Mouse (Mus musculus) hindbrain, embryonic 13.5 days (tissue): ENCODE data around the gene Slc52a3. TPM values are rescaled to one million over a fixed set of nuclear protein-coding genes. Genes with fewer than 3 reads are reported as not detected.
A peak's percentile ranks its signal among the peaks of the same experiment; 100 is the strongest.

Source experiments
- ATAC-seq: fragments of 200-750 bp; cut with Nextera tagmentation; 2 replicates; pipeline ENCODE4 v1.8.0; 2017; ENCODE audit warnings: moderate TSS enrichment; ENCODE audit not compliant: low FRiP score
- H3K27ac ChIP-seq: fragments of 300-500 bp; sonication (generic); 2 replicates; pipeline ENCODE4 v1.5.1; 2015; ENCODE audit warnings: inconsistent platforms, mild to moderate bottlenecking, moderate library complexity
- H3K27me3 ChIP-seq: fragments of 300-500 bp; sonication (generic); 2 replicates; pipeline ENCODE4 v1.6.1; 2015; ENCODE audit warnings: mild to moderate bottlenecking, inconsistent platforms
- H3K36me3 ChIP-seq: fragments of 300-500 bp; sonication (generic); 2 replicates; pipeline ENCODE4 v1.6.1; 2015; ENCODE audit warnings: mild to moderate bottlenecking, inconsistent platforms
- H3K4me1 ChIP-seq: fragments of 300-500 bp; sonication (generic); replicated peaks from 2 replicates; pipeline ENCODE4 v1.6.1; 2015; ENCODE audit warnings: inconsistent platforms
- H3K4me2 ChIP-seq: fragments of 300-500 bp; sonication (generic); 2 replicates; pipeline ENCODE4 v1.6.1; 2015; ENCODE audit warnings: inconsistent platforms, mild to moderate bottlenecking, moderate library complexity
- H3K4me3 ChIP-seq: fragments of 300-500 bp; sonication (generic); 2 replicates; pipeline ENCODE4 v1.5.1; 2015; ENCODE audit warnings: mild to moderate bottlenecking, inconsistent platforms
- H3K9ac ChIP-seq: fragments of 300-500 bp; sonication (generic); 2 replicates; pipeline ENCODE4 v1.6.1; 2015; ENCODE audit warnings: mild to moderate bottlenecking, inconsistent platforms
- H3K9me3 ChIP-seq: fragments of 300-500 bp; sonication (generic); 2 replicates; pipeline ENCODE4 v1.6.1; 2016; ENCODE audit warnings: inconsistent platforms
- WGBS: fragments of 180-500 bp; shearing (Covaris S2); methylation state at CpG from one replicate; pipeline ENCODE4 v1.1.7; 2015; 5-methylcytosine and 5-hydroxymethylcytosine counted together
- polyA plus RNA-seq: library from polyadenylated mRNA; unstranded; fragments of >200 nt; fragmentation: Nextera tagmentation; extraction: Ambion mirVana; gene quantifications from 2 replicates; pipeline ENCODE4 v1.2.1, GENCODE M21; 2015

The Slc52a3 gene
- polyA plus RNA-seq = 0.55 and 1.2 TPM in 2 replicates

DNA sequence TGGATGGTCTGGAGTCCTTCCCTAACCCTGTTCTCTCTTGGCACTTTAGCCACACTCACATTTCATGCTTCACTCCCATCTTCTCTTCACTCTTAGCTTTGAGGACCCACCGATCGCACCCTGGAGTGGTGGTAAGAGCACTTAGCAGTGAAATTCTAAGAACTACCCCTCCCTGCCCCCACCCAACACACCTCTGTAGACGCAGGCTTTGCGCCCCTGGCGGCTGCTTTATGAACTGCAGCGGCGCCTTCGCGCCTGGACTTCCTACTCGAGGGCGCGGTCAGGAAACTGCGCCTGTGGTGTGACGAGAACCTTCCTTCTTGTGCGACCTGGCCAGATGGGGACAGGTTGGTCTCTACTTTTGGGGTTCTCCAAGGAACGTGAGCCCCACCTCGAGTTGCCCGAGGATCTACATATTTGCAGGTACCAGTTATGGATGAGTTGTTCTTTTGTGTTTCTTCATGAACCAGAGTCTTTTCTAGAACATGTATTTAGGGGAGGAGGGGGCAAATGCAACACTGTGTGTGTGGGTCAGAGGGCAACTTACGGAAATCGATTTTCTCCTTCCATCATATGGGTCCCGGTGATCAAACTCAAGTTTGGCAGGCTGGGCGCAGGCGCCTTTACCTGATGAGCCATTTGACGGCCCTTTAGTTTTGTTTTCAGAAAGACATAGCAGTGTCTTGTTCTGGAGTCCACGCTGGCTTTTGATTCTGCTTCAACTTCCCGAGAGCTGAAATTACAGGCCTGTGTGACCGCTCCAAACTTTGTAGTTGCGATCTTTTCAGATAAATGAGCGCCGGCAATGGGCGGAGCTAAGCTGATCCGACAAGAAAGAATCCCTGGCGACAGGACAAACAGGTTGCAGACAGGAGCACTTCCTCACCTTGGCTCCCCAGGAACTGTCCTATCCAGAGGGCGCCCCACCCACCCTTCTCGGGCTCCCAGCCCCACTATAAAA, at the start of gene Slc52a3:
Gene Slc52a3, plus strand, starts transcription at position 283 of the 961 bp plus-strand sequence.
- 8% methylated on average over 35 of the region's 35 CpGs for WGBS
- no peak within 1 kb of the TSS for H3K9ac ChIP-seq
- no peak for ATAC-seq
- H3K27me3 ChIP-seq = peaks cover 63% of the 10 kb centered on the region
- H3K4me3 ChIP-seq = no peak within 1 kb of the TSS
- peaks cover 29% of the 10 kb centered on the region for H3K4me1 ChIP-seq
- no peaks in the 10 kb centered on the region for H3K9me3 ChIP-seq
- H3K36me3 ChIP-seq = no peaks in the 10 kb centered on the region
- no peak within 1 kb of the TSS for H3K27ac ChIP-seq
- no peak within 1 kb of the TSS for H3K4me2 ChIP-seq

DNA sequence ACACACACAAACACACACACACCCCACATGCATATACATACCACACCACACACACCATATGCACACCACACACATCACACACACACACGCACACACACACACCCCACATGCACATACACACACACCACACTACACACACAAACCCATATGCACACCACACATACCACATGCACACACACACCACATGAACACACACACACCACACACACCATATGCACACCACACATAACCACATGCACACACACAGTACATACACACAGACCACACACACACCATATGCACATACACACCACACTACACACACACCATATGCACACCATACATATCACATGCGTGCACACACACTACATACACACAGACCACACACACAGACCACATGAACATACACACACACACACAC, 48.7 kb upstream of the Slc52a3 start:
- Histone ChIP-seq H3K4me3 (no peak overlapping the region), H3K4me1 (0 out of 2 replicates have a peak, but pooled peaks cover 6% of the 10 kb centered on the region), H3K9me3 (no peaks in the 10 kb centered on the region), H3K36me3 (no peaks in the 10 kb centered on the region), H3K27me3 (no peaks in the 10 kb centered on the region), H3K27ac (no peak overlapping the region), H3K9ac (no peak overlapping the region), H3K4me2 (no peak overlapping the region)
- ATAC-seq = no peak
- 100% methylated on average over 2 of the region's 2 CpGs for WGBS

DNA sequence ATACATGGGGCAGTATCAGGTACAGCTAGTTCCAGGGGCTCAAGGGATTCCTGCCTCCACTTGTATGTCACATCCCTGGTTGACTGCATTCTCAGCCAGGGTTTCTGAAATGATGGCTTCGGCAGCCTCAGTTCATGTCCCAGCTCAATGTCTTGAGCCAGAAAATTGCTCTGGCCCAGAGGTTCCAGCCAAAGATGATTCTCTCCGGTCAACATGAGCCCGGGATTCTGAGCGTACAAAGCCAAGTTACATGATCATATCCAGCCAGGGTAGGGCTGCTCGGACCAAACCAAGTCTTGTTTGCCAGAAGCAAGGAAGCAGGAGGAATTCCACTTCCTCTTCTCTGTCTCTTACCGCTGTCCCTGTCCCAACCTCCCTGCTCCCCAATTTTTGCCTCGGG, 48.0 kb upstream of the Slc52a3 start:
- 86% methylated on average over 7 of the region's 7 CpGs for WGBS
- H3K9ac ChIP-seq = no peak overlapping the region
- no peaks in the 10 kb centered on the region for H3K36me3 ChIP-seq
- H3K9me3 ChIP-seq = no peaks in the 10 kb centered on the region
- H3K4me3 ChIP-seq = no peak overlapping the region
- no peak for ATAC-seq
- H3K4me2 ChIP-seq = no peak overlapping the region
- H3K27me3 ChIP-seq = no peaks in the 10 kb centered on the region
- no peak overlapping the region for H3K27ac ChIP-seq
- 0 out of 2 replicates have a peak, but pooled peaks cover 6% of the 10 kb centered on the region for H3K4me1 ChIP-seq

DNA sequence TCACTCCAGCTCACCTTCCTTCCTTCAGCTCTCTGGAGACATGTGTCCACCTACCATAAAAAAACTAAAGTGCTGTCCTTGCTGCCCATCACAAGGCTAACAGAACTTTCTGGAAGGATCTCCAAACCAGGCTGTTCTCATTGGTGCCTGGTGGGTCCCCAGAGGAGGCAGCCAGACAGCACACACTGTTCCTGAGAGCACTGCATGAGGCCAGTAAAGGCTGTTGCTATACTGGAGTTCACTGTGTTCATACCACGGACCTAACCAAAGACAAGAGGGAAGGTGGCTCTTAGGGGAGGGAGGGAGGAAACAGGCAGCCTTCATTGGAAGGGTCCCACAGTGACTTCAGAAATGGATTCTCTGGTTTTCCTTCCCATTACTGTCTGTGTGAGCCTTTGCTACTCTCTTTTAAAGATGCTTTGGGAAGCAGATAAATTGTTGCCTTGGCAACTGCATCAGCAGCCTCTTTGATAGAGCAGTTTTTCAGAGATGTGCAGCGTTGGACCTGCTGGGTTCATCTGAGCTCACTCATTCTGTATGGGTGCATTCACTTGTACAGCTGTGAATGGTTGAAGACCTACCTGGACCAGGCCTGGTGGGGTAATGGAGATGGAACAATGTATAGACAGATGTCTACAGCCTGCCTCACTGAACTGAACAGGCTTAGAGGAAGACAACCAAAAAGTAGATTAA, 47.1 kb upstream of the Slc52a3 start:
- 59% methylated on average over 2 of the region's 2 CpGs for WGBS
- no peaks in the 10 kb centered on the region for H3K27me3 ChIP-seq
- H3K27ac ChIP-seq = no peak overlapping the region
- H3K9me3 ChIP-seq = no peaks in the 10 kb centered on the region
- ATAC-seq = no peak
- no peaks in the 10 kb centered on the region for H3K36me3 ChIP-seq
- H3K9ac ChIP-seq = no peak overlapping the region
- H3K4me1 ChIP-seq = 0 out of 2 replicates have a peak, but pooled peaks cover 6% of the 10 kb centered on the region
- H3K4me3 ChIP-seq = no peak overlapping the region
- H3K4me2 ChIP-seq = no peak overlapping the region

GRCm38 (mm10) chr2:151953665-151954064, 42.6 kb upstream of the Slc52a3 start:
- 90% methylated on average over 8 of the region's 8 CpGs for WGBS
- no peak for ATAC-seq
- H3K36me3 ChIP-seq = no peaks in the 10 kb centered on the region
- H3K9ac ChIP-seq = no peak overlapping the region
- no peak overlapping the region for H3K4me3 ChIP-seq
- H3K27me3 ChIP-seq = no peaks in the 10 kb centered on the region
- H3K9me3 ChIP-seq = no peaks in the 10 kb centered on the region
- H3K27ac ChIP-seq = no peak overlapping the region
- H3K4me2 ChIP-seq = no peak overlapping the region
- H3K4me1 ChIP-seq = peaks cover 9% of the 10 kb centered on the region; the same call in 1 of the 2 replicates

DNA sequence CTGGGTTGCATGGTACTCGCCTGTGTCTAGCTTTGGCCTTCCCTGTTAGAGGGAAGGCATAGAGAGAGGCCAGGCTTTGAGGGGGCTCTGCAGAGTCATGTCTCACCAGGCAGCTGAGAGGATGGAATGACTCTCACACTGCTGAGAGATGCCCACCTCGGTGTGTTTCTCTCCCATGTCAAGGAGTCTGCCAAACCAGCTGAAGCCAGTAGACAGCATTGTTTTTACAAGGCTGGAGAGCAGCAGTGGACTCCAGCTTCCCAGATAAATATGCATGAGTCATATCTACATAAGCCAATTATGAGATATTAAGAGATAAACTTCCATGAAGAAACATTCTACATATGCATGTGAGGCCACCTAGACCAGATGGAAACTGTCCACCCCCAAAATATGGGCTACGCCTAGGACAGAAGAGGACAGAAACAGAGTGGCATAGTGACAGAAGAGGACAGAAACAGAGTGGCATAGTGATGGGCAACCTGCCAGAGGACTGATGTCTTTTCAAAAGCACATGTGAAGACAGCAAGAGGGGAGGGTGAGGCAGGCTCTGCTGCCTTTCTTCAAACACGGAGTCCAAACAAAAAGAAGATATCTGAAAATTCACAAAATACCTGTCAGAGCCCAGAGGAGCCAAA, 39.7 kb upstream of the Slc52a3 start:
- 65% methylated on average over 4 of the region's 4 CpGs for WGBS

GRCm38 (mm10) chr2:151959274-151959673, 37.0 kb upstream of the Slc52a3 start:
- Histone ChIP-seq H3K27ac (no peak overlapping the region), H3K9ac (no peak overlapping the region), H3K4me3 (no peak overlapping the region), H3K4me1 (peaks cover 25% of the 10 kb centered on the region), H3K27me3 (no peaks in the 10 kb centered on the region), H3K4me2 (no peak overlapping the region), H3K36me3 (no peaks in the 10 kb centered on the region), H3K9me3 (no peaks in the 10 kb centered on the region)
- no peak for ATAC-seq
- WGBS = 34% methylated on average over 5 of the region's 5 CpGs

More for the DNA sequence above, 39.7 kb upstream of the Slc52a3 start:
- H3K4me3 ChIP-seq = no peak overlapping the region
- peaks cover 8% of the 10 kb centered on the region for H3K4me1 ChIP-seq
- no peak overlapping the region for H3K4me2 ChIP-seq
- H3K9me3 ChIP-seq = no peaks in the 10 kb centered on the region
- H3K36me3 ChIP-seq = no peaks in the 10 kb centered on the region
- no peak overlapping the region for H3K9ac ChIP-seq
- H3K27me3 ChIP-seq = no peaks in the 10 kb centered on the region
- no peak overlapping the region for H3K27ac ChIP-seq
- 0 out of 2 replicates have a peak, but pooled peaks have one; percentile 47 for ATAC-seq

DNA sequence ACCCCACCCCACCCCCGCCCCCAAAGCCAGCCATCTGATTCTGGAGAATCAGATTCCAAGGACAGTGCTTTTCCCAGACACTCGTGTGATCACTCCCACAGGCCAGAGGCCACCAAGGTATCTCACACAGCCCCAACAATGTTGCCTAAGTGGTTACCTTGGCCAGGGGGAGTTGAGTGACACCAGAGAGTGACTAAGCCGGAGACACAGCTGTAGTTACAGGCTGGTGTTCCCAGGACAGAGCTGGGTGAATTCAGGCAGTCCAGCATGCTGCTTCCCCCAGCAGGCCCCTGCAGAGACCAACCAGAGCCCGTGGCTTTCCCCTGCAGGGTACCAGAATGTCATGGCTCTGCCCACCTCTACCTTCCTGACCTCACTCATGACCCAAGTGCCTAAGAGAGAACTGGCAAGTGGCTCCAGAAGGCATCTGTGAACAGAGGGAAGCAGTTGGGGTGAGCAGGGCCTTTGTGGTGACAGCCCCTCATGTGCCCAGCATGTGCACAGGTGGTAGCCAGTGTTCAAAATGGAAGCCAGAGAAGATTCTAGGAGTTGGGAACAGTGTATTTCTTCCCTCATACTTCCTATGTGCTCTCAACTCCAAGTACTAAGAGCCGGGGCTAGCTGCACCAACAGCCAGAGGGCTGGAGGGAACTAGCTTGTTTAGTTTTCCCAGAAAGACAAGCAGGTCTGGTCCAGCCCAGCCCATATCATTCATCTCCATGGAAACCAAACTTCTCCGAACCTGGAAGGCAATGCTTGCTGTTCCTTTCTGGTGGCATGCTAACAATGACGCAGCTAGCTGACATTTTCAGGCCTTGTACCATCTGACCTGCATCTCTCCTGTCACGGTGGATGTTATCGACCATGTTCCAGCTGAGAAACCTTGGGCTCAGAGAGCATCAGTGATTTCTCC, 34.8 kb upstream of the Slc52a3 start:
- Histone ChIP-seq H3K4me1 (peaks cover 34% of the 10 kb centered on the region), H3K4me2 (no peak overlapping the region), H3K9ac (no peak overlapping the region), H3K4me3 (no peak overlapping the region), H3K27ac (peak overlapping the region; percentile 31), H3K27me3 (no peaks in the 10 kb centered on the region), H3K36me3 (no peaks in the 10 kb centered on the region), H3K9me3 (no peaks in the 10 kb centered on the region)
- ATAC-seq = no peak
- WGBS = 34% methylated on average over 9 of the region's 9 CpGs

- Histone ChIP-seq H3K4me1 (peaks cover 43% of the 10 kb centered on the region), H3K36me3 (no peaks in the 10 kb centered on the region), H3K4me3 (no peak overlapping the region), H3K27ac (no peak overlapping the region), H3K9me3 (no peaks in the 10 kb centered on the region), H3K27me3 (no peaks in the 10 kb centered on the region), H3K9ac (no peak overlapping the region), H3K4me2 (no peak overlapping the region)
- WGBS = 49% methylated on average over 10 of the region's 10 CpGs
- peak; percentile 67; the same call in 1 of the 2 replicates for ATAC-seq
Measured at GRCm38 (mm10) chr2:151962474-151962873, 33.8 kb upstream of the Slc52a3 start.

DNA sequence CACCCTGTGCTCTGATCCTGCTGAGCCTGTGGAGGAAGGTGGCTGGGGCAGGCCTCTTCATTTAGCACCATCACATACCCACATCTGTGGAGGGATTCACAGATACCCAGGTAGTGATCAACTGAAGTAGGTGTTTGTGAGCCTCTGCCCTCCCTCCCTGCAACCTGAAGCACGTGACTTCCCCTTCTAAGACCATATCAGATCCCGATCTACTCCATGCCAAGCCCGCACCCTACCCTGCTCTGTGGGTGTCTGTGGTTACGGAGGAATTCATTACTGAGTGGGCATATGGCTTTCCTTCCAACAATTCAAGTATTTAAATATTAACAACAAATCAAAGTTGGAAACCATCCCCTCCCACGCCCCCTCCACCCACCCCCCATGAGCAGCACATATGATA, 33.0 kb upstream of the Slc52a3 start:
- Histone ChIP-seq H3K9me3 (no peaks in the 10 kb centered on the region), H3K4me2 (no peak overlapping the region), H3K27me3 (no peaks in the 10 kb centered on the region), H3K36me3 (no peaks in the 10 kb centered on the region), H3K9ac (no peak overlapping the region), H3K27ac (no peak overlapping the region), H3K4me3 (no peak overlapping the region), H3K4me1 (peaks cover 51% of the 10 kb centered on the region)
- 86% methylated on average over 5 of the region's 5 CpGs for WGBS
- no peak for ATAC-seq

DNA sequence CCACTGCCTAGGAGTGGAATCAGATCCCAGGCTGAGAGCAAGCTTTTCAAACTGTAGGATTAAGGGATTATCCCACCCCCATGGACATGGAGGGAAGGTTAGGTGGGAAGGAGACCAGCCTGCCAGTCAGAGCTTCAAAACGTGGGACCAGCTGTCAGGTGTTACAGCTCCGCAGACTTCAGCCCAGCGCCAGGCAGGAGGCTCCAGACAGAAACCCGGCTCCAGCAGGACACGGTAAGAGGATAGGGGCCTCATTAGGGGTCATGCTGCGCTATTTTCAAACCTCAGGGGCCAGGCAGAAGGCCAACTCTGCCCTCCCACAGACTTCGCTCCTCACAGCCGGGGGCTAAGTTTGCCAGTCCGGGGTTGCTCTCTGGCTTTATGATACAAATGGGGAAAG, 32.3 kb upstream of the Slc52a3 start:
- Histone ChIP-seq H3K27ac (0 out of 2 replicates have a peak overlapping the region, but pooled peaks have one; percentile 30), H3K4me2 (no peak overlapping the region)
- WGBS = 9% methylated on average over 9 of the region's 9 CpGs

More for the DNA sequence above, 32.3 kb upstream of the Slc52a3 start:
- Histone ChIP-seq H3K9ac (0 out of 2 replicates have a peak overlapping the region, but pooled peaks have one; percentile 25), H3K27me3 (no peaks in the 10 kb centered on the region), H3K4me3 (no peak overlapping the region), H3K4me1 (peaks cover 59% of the 10 kb centered on the region), H3K36me3 (0 out of 2 replicates have a peak, but pooled peaks cover 2% of the 10 kb centered on the region), H3K9me3 (no peaks in the 10 kb centered on the region)
- ATAC-seq = no peak
